Mouse (Mus musculus): Measurements from ENCODE around the gene Nfkb2.

DNA sequence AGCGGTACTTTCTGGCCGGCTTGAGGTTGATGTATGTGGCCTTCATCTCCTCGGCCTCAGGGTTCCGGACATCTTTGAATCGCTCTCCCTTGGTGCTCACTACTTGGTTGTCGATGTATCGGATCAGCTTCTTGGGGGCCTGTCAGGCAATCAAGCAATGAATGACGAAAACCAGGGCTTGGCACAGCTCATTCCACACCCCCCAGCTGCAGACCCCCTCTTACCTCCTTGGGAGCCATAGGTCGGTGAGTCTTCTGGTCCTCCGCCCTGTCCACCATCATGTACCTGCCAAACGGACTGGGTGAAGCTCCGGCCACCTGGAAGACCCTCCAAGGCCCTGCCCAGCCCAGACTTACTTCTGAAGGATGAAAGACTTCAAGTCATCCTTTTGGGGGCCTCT is 26.6 kb downstream of the Nfkb2 start:
- TF ChIP-seq GATA1 (IDR thresholded peaks at IDR 0.05; ENCODE audit: borderline replicate concordance, low read length) (no peak), FLI1 (IDR thresholded peaks at IDR 0.05; ENCODE audit: low read length) (no peak)

Measured in megakaryocyte, embryonic 14.5 days (primary cell).